Mouse (Mus musculus) embryonic facial prominence, embryonic 11.5 days (tissue): Measurements from ENCODE around the gene Mpeg1. TPM values are rescaled to one million over a fixed set of nuclear protein-coding genes. Genes with fewer than 3 reads are reported as not detected.

Experiments used
- ATAC-seq: fragments of 200-750 bp; cut with Nextera tagmentation; replicated peaks from 2 replicates; pipeline ENCODE4 v1.8.0; 2017; ENCODE audit warnings: low read depth; ENCODE audit not compliant: insufficient number of reproducible peaks, low FRiP score, low TSS enrichment
- DNase-seq: peaks from one replicate; pipeline ENCODE4 v3.0.0-alpha.2; 2015; ENCODE audit warnings: low spot score
- H3K27ac ChIP-seq: fragments of 300-500 bp; sonication (generic); replicated peaks from 2 replicates; pipeline ENCODE4 v1.5.1; 2014; ENCODE audit warnings: mild to moderate bottlenecking, low read depth, low read length, control low read depth
- H3K27me3 ChIP-seq: fragments of 300-500 bp; sonication (generic); 2 replicates; pipeline ENCODE4 v1.6.1; 2014; ENCODE audit warnings: mild to moderate bottlenecking, low read length, moderate library complexity, mixed read lengths; ENCODE audit not compliant: control insufficient read depth, insufficient read depth
- H3K36me3 ChIP-seq: fragments of 300-500 bp; sonication (generic); replicated peaks from 2 replicates; pipeline ENCODE4 v1.6.1; 2014; ENCODE audit warnings: low read depth, mild to moderate bottlenecking, low read length, moderate library complexity, mixed read lengths; ENCODE audit not compliant: control insufficient read depth, insufficient read depth
- H3K4me1 ChIP-seq: fragments of 300-500 bp; sonication (generic); 2 replicates; pipeline ENCODE4 v1.6.1; 2014; ENCODE audit warnings: low read length, mixed read lengths; ENCODE audit not compliant: control insufficient read depth, insufficient read depth
- H3K4me2 ChIP-seq: fragments of 300-500 bp; sonication (generic); 2 replicates; pipeline ENCODE4 v1.6.1; 2014; ENCODE audit warnings: low read depth, mild to moderate bottlenecking, control low read depth, low read length, moderate library complexity
- H3K4me3 ChIP-seq: fragments of 300-500 bp; sonication (generic); 2 replicates; pipeline ENCODE4 v1.5.1; 2014; ENCODE audit warnings: low read depth, low read length, control low read depth
- H3K9ac ChIP-seq: fragments of 300-500 bp; sonication (generic); replicated peaks from 2 replicates; pipeline ENCODE4 v1.6.1; 2014; ENCODE audit warnings: mild to moderate bottlenecking, control low read depth, low read length
- H3K9me3 ChIP-seq: fragments of 300-500 bp; sonication (generic); replicated peaks from 2 replicates; pipeline ENCODE4 v1.6.1; 2016; ENCODE audit warnings: mild to moderate bottlenecking, low read length, inconsistent platforms, mixed read lengths; ENCODE audit not compliant: control insufficient read depth
- WGBS: fragments of 180-500 bp; shearing (Covaris S2); extraction: QIAGEN DNeasy Blood & Tissue Kit; methylation state at CpG from one replicate; pipeline ENCODE4 v1.1.7; 2014; 5-methylcytosine and 5-hydroxymethylcytosine counted together
- polyA plus RNA-seq: library from polyadenylated mRNA; unstranded; fragments of >200 nt; fragmentation: Nextera tagmentation; extraction: Ambion mirVana; gene quantifications from 2 replicates; pipeline ENCODE4 v1.2.1, GENCODE M21; 2014

The Mpeg1 gene
- polyA plus RNA-seq, 1 experiment from 2014 or later = 0.39 TPM

DNA sequence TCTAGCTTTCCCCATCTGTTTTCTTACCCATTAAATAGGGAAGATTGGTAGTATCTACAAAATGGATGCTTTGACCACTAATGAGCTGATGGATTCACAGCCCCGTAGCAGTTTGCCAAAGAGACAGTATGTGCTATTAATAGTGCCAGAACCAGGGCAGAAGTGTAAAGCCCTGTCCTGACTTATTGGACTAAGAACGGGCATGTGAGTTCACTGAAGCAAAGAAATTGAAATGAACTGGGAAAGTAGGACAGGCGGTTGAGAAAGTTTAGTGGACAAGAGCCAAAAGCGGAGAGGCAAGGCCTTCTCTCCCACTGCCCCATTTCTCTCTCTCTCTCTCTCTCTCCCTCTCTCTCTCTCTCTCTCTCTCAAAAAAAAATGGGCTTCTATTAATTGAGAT is 23.6 kb downstream of the Mpeg1 start:
- H3K4me2 ChIP-seq = no peak overlapping the region
- ATAC-seq (no peak), DNase-seq (no peak)
- peaks cover 3% of the 10 kb centered on the region; the same call in 1 of the 2 replicates for H3K4me1 ChIP-seq
- H3K9ac ChIP-seq = no peak overlapping the region
- H3K4me3 ChIP-seq = no peak overlapping the region
- no peak overlapping the region for H3K27ac ChIP-seq
- H3K36me3 ChIP-seq = no peaks in the 10 kb centered on the region
- H3K9me3 ChIP-seq = no peaks in the 10 kb centered on the region
- 91% methylated on average over 4 of the region's 4 CpGs for WGBS
- no peaks in the 10 kb centered on the region for H3K27me3 ChIP-seq

DNA sequence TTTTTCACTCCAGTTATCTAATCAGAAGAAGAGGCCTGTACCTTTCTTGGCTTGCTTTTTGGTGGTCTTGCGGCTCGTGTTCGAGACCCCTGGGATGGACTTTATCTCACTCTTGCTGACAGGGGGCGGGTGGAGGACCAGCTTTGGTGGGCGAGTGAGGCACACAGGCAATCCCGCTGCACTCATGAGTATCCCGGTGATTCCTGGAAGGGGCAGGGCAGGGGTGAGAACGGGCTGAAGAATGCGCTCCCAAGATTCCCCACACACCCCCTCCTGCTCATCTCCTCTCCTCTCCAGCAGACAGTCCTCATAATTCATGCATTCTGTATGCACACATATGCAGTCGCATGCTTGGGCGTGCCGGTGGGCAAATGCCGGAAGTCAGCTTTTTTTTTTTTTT is 24.6 kb downstream of the Mpeg1 start:
- H3K4me2 ChIP-seq = no peak overlapping the region
- WGBS = 93% methylated on average over 13 of the region's 13 CpGs
- no peaks in the 10 kb centered on the region for H3K36me3 ChIP-seq
- no peak overlapping the region for H3K9ac ChIP-seq
- no peaks in the 10 kb centered on the region for H3K27me3 ChIP-seq
- no peaks in the 10 kb centered on the region for H3K9me3 ChIP-seq
- H3K4me3 ChIP-seq = no peak overlapping the region
- ATAC-seq (no peak), DNase-seq (no peak)
- peaks cover 3% of the 10 kb centered on the region; the same call in 1 of the 2 replicates for H3K4me1 ChIP-seq
- H3K27ac ChIP-seq = no peak overlapping the region

DNA sequence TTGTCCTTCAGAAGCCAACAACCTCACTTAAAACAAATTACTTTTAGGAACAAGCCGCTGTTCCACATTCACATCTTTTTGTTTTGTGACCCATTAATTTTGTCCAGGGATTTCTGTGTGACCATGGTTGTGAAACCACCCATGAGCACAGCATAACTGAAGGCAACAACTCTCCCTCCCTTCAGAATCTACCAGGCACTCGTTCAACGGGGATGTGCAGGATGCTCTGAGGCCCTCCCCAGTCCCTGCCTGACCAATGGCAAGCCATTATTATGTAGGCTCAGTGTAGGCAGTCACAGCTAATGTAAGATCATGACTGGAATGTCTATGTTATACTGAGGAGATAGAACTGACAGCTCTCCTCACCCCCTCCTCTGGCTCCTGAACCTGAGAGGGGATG is 25.1 kb downstream of the Mpeg1 start:
- Histone ChIP-seq H3K4me1 (peaks cover 3% of the 10 kb centered on the region; the same call in 1 of the 2 replicates), H3K9ac (no peak overlapping the region), H3K4me2 (no peak overlapping the region), H3K27me3 (no peaks in the 10 kb centered on the region), H3K4me3 (no peak overlapping the region), H3K27ac (no peak overlapping the region), H3K9me3 (no peaks in the 10 kb centered on the region), H3K36me3 (no peaks in the 10 kb centered on the region)
- 86% methylated on average over 3 of the region's 3 CpGs for whole genome bisulfite sequencing
- DNase-seq (no peak), ATAC-seq (no peak)

DNA sequence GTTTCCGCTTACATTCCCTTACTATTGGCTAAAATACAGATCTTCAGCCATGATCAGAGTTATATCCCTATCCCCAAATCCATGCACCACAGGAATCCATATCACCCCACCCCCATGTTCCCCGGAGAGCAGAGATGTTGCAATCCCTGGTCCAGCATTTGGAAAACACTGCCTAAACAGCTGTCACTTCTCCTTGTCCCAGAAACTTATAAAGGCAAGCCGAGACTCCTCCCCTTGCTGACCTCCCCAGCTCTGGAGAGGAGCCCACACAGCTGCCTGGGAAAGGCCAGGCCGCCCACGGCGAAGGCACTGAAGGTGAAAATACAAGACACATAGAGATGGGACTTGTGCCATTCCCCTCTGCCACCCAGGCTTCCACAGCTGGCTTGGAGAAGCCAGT is 26.3 kb downstream of the Mpeg1 start:
- no peak for ATAC-seq
- 90% methylated on average over 6 of the region's 6 CpGs for WGBS
- Histone ChIP-seq H3K4me3 (no peak overlapping the region), H3K27ac (no peak overlapping the region), H3K9ac (no peak overlapping the region), H3K4me2 (no peak overlapping the region), H3K36me3 (no peaks in the 10 kb centered on the region), H3K9me3 (no peaks in the 10 kb centered on the region), H3K27me3 (no peaks in the 10 kb centered on the region), H3K4me1 (peaks cover 3% of the 10 kb centered on the region; the same call in 1 of the 2 replicates)
- DNase-seq = no peak

DNA sequence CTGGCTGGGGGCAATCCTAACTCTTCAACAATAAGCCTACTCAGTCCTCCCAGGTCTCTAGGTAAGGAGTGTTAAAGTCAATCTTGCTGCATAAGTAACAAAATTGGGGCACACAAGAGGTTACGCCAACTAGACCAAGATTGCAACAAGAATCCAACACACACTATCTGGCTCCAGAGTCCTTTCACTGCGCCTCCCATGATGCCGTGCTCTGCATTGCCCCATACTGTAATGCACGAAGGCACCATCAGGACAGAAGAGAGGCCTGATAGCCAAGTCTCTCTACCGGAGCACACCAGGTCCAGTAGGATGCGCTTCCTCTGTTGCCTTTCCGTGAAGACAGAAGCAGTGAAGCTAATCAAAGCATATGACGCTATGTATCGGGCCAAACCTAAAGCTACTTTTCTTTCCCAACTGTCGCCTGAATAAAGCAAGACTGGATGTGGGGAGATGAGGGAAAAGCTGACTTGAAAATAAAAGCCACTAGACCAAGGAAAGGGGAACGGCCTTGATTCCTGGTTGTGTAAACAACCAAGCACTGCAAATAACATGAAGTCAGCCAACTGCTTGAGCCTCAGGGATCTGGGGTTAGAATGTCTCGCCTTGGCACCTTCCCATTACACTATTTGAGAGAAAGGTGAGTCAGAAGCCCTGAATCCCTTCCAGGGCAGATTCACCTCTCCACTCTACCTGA is 27.1 kb downstream of the Mpeg1 start:
- Histone ChIP-seq H3K36me3 (no peaks in the 10 kb centered on the region), H3K27me3 (no peaks in the 10 kb centered on the region), H3K4me3 (no peak overlapping the region), H3K9ac (no peak overlapping the region), H3K27ac (no peak overlapping the region), H3K4me2 (no peak overlapping the region), H3K4me1 (peaks cover 3% of the 10 kb centered on the region; the same call in 1 of the 2 replicates), H3K9me3 (no peaks in the 10 kb centered on the region)
- 88% methylated on average over 12 of the region's 12 CpGs for WGBS
- ATAC-seq (no peak), DNase-seq (no peak)

DNA sequence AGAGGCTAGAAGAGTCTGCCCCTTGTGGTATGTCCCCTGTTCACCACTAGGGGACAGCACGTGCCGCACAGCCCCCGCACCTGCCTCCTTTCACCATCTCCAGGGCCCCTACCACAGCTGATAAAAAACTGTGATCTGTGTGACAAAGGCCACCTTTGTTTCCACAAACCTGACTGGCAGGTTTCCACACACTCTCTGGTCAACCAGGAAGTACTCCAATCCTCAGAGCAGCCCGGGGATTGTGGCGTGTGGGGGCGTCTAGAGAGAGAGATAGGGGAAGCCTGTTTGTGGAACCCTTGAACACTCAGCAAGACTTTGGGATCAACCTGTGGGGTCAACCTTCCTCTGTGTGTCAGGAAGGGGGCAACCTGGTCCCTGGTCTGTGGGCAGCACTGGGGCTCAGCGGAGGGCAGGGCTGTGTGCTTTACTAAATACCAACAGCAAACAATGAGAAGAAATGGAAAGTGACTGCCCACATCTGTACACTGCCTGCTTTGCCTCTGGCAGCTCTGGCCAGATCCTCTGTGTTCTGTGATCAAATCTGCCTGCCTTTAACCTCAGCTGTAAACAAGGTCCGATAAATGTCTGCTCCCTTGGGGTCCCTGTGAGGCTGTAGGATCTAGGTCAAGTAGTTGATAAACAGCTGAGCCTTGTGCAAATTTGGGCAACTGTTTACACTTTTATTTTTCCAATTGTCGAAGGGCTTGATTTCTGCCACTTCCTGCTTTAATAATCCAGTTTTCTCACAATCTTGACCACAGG is 27.8 kb downstream of the Mpeg1 start:
- Histone ChIP-seq H3K4me3 (no peak overlapping the region), H3K9ac (no peak overlapping the region), H3K27ac (peak overlapping the region; percentile 67), H3K9me3 (no peaks in the 10 kb centered on the region), H3K4me1 (peaks cover 3% of the 10 kb centered on the region; the same call in 1 of the 2 replicates), H3K4me2 (no peak overlapping the region; the same call in 1 of the 2 replicates), H3K27me3 (no peaks in the 10 kb centered on the region), H3K36me3 (no peaks in the 10 kb centered on the region)
- DNase-seq (peak; percentile 58), ATAC-seq (peak; percentile 30; the same call in 1 of the 2 replicates)
- 9% methylated on average over 9 of the region's 9 CpGs for WGBS

DNA sequence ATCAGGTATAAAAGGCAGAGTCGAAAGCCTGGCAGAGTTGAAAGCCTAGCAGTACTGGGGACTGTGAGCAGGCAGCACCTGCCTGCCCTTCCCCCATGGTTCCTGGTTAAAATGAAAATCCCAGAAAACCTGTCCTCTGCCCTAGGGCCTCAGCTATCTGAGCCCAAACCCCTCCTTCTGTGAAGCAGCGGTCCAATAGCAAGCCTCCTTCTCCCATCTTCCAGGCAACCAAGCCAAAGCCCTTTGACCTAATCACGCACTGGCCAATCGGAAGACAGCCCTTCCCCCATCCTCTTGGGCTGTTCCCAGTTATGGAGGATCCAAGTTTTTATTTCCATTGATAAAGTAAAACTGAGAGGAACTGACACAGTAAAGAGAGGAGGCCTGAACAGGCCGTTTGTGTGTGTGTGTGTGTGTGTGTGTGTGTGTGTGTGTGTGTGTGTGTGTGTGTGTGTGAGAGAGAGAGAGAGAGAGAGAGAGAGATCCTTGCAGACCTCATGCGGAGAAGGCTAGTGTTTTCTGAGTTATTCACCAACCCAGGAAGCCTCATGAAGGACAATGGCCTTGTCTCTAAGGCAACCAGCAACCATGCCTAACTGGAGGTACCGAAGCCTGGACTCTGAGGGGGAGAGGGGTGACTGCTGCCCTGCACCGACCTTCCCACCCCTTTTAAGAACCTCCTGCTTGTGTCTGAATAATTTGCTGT is 28.5 kb downstream of the Mpeg1 start:
- ATAC-seq = peak; percentile 85
- Histone ChIP-seq H3K4me1 (peaks cover 3% of the 10 kb centered on the region; the same call in 1 of the 2 replicates), H3K9ac (no peak overlapping the region), H3K4me3 (no peak overlapping the region), H3K36me3 (no peaks in the 10 kb centered on the region), H3K9me3 (no peaks in the 10 kb centered on the region), H3K27me3 (no peaks in the 10 kb centered on the region), H3K4me2 (no peak overlapping the region; the same call in 1 of the 2 replicates), H3K27ac (peak overlapping the region; percentile 67)
- peak; percentile 78 for DNase-seq
- 12% methylated on average over 8 of the region's 8 CpGs for WGBS
